Mouse (Mus musculus): Measurements from ENCODE around the gene 4930578G10Rik. TPM values are rescaled to one million over a fixed set of nuclear protein-coding genes. Genes with fewer than 3 reads are reported as not detected.

Gene 4930578G10Rik
- polyA plus RNA-seq, 1 experiment: not detected

GRCm38 (mm10) chr4:42888806-42889205, 153.5 kb downstream of the 4930578G10Rik start:
- no peak for TF ChIP-seq GATA1 (IDR thresholded peaks at IDR 0.05; ENCODE audit: low read length)

- TF ChIP-seq GATA1 (IDR thresholded peaks at IDR 0.05; ENCODE audit: low read length): no peak
These were observed 155.8 kb downstream of the 4930578G10Rik start for GRCm38 (mm10) chr4:42891176-42891575.

GRCm38 (mm10) chr4:42895118-42895517, 159.8 kb downstream of the 4930578G10Rik start:
- TF ChIP-seq GATA1 (IDR thresholded peaks at IDR 0.05; ENCODE audit: low read length): no peak

Other genes starting within 250 kb of the 4930578G10Rik start
- gene Fam205a2, start 207.4 kb upstream of the 4930578G10Rik start, polyA plus RNA-seq (2012): not detected in 2 replicates
- not detected in 2 replicates for gene Gm10591, start 123.3 kb upstream of the 4930578G10Rik start, polyA plus RNA-seq (2012)
- gene Gm2564, start 105.8 kb upstream of the 4930578G10Rik start, polyA plus RNA-seq (2012): not detected in 2 replicates
- gene Ccl27b, start 80.3 kb upstream of the 4930578G10Rik start, polyA plus RNA-seq (2012): not detected in 2 replicates
- not detected in 2 replicates for gene Il11ra2, start 73.7 kb upstream of the 4930578G10Rik start, polyA plus RNA-seq (2012)
- gene Ccl19, start 21.0 kb downstream of the 4930578G10Rik start, polyA plus RNA-seq (2012): not detected in 2 replicates
- not detected in 2 replicates for gene Ccl21a, start 38.4 kb downstream of the 4930578G10Rik start, polyA plus RNA-seq (2012)
- 0.02 and 0.05 TPM in 2 replicates for gene Fam205a1, start 118.3 kb downstream of the 4930578G10Rik start, polyA plus RNA-seq (2012)
- 0.02 TPM in 1 of 2 replicates, not detected in the other for gene Gm12394, start 121.2 kb downstream of the 4930578G10Rik start, polyA plus RNA-seq (2012)
- not detected in 2 replicates for gene Fam205c, start 138.7 kb downstream of the 4930578G10Rik start, polyA plus RNA-seq (2012)
- gene Phf24, start 181.1 kb downstream of the 4930578G10Rik start, polyA plus RNA-seq (2012): 0.04 and 0.11 TPM in 2 replicates
- 0.63 and 0.84 TPM in 2 replicates for gene Dnajb5, start 214.3 kb downstream of the 4930578G10Rik start, polyA plus RNA-seq (2012)
- gene 1700022I11Rik, start 234.1 kb downstream of the 4930578G10Rik start, polyA plus RNA-seq (2012): not detected in 2 replicates

Data from G1E-ER4 (cell line).